Mouse (Mus musculus) olfactory bulb, adult 2 months (tissue): ENCODE results near the gene Col6a2.

ENCODE experiments used
- CTCF ChIP-seq: fragments of 200-500 bp; IDR thresholded peaks from 2 replicates; pipeline ENCODE4 v1.5.1; 2012; ENCODE audit warnings: low read depth, mild to moderate bottlenecking, low read length, moderate library complexity; ENCODE audit not compliant: insufficient read depth
- POLR2A ChIP-seq: fragments of 200-500 bp; IDR thresholded peaks from 2 replicates; pipeline ENCODE4 v1.6.1; 2012; ENCODE audit warnings: mild to moderate bottlenecking, low read depth, low read length, moderate library complexity; ENCODE audit not compliant: insufficient read depth

GRCm38 (mm10) chr10:76548218-76548617 is 75.2 kb downstream of the Col6a2 start:
- TF ChIP-seq CTCF = no peak
- TF ChIP-seq POLR2A = no peak
